Mouse (Mus musculus) forebrain, embryonic 16.5 days (tissue): Measurements from ENCODE around the gene Ceacam15. TPM values are rescaled to one million over a fixed set of nuclear protein-coding genes. Genes with fewer than 3 reads are reported as not detected.
A peak's percentile ranks its signal among the peaks of the same experiment; 100 is the strongest.
"Not testable (repeated sequence)": the region's sequence is repeated elsewhere in the genome, so short reads cannot be mapped to it uniquely, and the experiment has no call there.

Experiments
- ATAC-seq: fragments of 200-750 bp; cut with Nextera tagmentation; 2 replicates; pipeline ENCODE4 v1.8.0; 2017; ENCODE audit warnings: mild to moderate bottlenecking, moderate library complexity
- H3K27ac ChIP-seq: fragments of 300-500 bp; sonication (generic); 2 replicates; pipeline ENCODE4 v1.5.1; 2014; ENCODE audit warnings: low read length, control low read depth
- H3K27me3 ChIP-seq: fragments of 300-500 bp; sonication (generic); replicated peaks from 2 replicates; pipeline ENCODE4 v1.6.1; 2014; ENCODE audit warnings: low read length; ENCODE audit not compliant: control insufficient read depth, insufficient read depth
- H3K36me3 ChIP-seq: fragments of 300-500 bp; sonication (generic); 2 replicates; pipeline ENCODE4 v1.6.1; 2014; ENCODE audit not compliant: control insufficient read depth, insufficient read depth
- H3K4me1 ChIP-seq: fragments of 300-500 bp; sonication (generic); replicated peaks from 2 replicates; pipeline ENCODE4 v1.6.1; 2014; ENCODE audit warnings: low read length; ENCODE audit not compliant: control insufficient read depth, insufficient read depth
- H3K4me2 ChIP-seq: fragments of 300-500 bp; sonication (generic); 2 replicates; pipeline ENCODE4 v1.6.1; 2014; ENCODE audit warnings: mild to moderate bottlenecking, low read length, control low read depth
- H3K4me3 ChIP-seq: fragments of 300-500 bp; sonication (generic); replicated peaks from 2 replicates; pipeline ENCODE4 v1.5.1; 2014; ENCODE audit warnings: mild to moderate bottlenecking, low read length, control low read depth
- H3K9ac ChIP-seq: fragments of 300-500 bp; sonication (generic); replicated peaks from 2 replicates; pipeline ENCODE4 v1.6.1; 2014; ENCODE audit warnings: low read depth, low read length, control low read depth
- H3K9me3 ChIP-seq: fragments of 300-500 bp; sonication (generic); 2 replicates; pipeline ENCODE4 v1.6.1; 2016; ENCODE audit warnings: low read length; ENCODE audit not compliant: control insufficient read depth
- WGBS: fragments of 180-500 bp; shearing (Covaris S2); extraction: QIAGEN DNeasy Blood & Tissue Kit; methylation state at CpG from one replicate; pipeline ENCODE4 v1.1.7; 2014; 5-methylcytosine and 5-hydroxymethylcytosine counted together
- polyA plus RNA-seq: library from polyadenylated mRNA; unstranded; fragments of >200 nt; fragmentation: Nextera tagmentation; extraction: Ambion mirVana; gene quantifications from 2 replicates; pipeline ENCODE4 v1.2.1, GENCODE M21; 2015

Gene Ceacam15
- polyA plus RNA-seq, 1 experiment from 2014 or later = not detected

GRCm38 (mm10) chr7:16699042-16699441 lies 23.5 kb upstream of the Ceacam15 start:
- H3K4me2 ChIP-seq = no peak overlapping the region
- H3K4me1 ChIP-seq = no peaks in the 10 kb centered on the region
- no peak for ATAC-seq
- no peak overlapping the region for H3K27ac ChIP-seq
- no peaks in the 10 kb centered on the region for H3K36me3 ChIP-seq
- 34% methylated on average over 2 of the region's 2 CpGs for WGBS
- no peak overlapping the region for H3K4me3 ChIP-seq
- H3K9me3 ChIP-seq = no peaks in the 10 kb centered on the region
- H3K27me3 ChIP-seq = no peaks in the 10 kb centered on the region
- no peak overlapping the region for H3K9ac ChIP-seq

DNA sequence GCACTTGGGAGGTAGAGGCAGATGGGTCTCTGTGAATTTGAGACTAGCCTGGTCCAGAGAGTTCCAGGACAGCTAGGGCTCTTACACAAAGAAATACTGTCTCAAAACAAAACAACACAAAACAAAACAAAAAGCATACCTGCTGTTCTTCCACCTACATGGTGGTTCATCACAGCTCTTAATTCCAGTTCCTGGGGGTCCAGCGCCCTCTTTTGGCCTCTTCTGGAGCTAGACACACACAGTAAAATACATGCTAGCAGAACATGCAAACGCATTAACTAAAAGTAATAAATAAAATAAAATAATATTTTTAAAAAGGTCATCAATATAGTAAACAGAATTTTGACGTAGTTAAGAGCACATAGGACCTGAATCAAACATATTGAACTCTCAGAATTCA lies 19.5 kb upstream of the Ceacam15 start:
- Histone ChIP-seq H3K9ac (no peak overlapping the region), H3K4me1 (no peaks in the 10 kb centered on the region), H3K27ac (no peak overlapping the region), H3K27me3 (no peaks in the 10 kb centered on the region), H3K36me3 (no peaks in the 10 kb centered on the region), H3K4me2 (no peak overlapping the region), H3K9me3 (no peaks in the 10 kb centered on the region), H3K4me3 (no peak overlapping the region)
- no peak for ATAC-seq
- WGBS = 35% methylated on average over 3 of the region's 3 CpGs

DNA sequence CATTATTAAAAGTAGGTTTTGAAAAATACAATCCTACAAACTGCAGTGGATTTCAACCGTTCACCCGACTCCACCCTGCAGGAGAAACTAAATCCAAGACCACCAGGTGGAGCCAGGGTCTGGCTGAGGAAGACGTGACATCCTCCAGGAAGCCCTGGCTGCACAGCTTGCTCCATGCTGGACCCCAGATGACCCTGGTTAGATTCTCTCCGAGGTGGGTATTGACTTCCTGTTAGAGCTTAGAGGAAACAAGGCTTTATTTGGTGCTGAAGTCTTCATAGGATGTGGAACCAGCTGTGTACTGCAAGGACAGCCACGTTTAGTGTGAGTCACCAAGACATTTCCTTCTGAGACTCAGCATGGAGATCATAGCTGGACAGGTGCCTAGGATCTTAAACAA lies 13.7 kb upstream of the Ceacam15 start:
- no peak overlapping the region for H3K27ac ChIP-seq
- H3K27me3 ChIP-seq = no peaks in the 10 kb centered on the region
- ATAC-seq = no peak
- no peak overlapping the region for H3K9ac ChIP-seq
- H3K4me2 ChIP-seq = no peak overlapping the region
- 73% methylated on average over 5 of the region's 5 CpGs for WGBS
- H3K4me1 ChIP-seq = no peaks in the 10 kb centered on the region
- no peak overlapping the region for H3K4me3 ChIP-seq
- H3K9me3 ChIP-seq = peaks cover 6% of the 10 kb centered on the region; the same call in 1 of the 2 replicates
- no peaks in the 10 kb centered on the region for H3K36me3 ChIP-seq

- not testable (repeated sequence) for H3K27ac ChIP-seq, H3K9me3 ChIP-seq, ATAC-seq, H3K4me3 ChIP-seq, H3K9ac ChIP-seq, H3K27me3 ChIP-seq, H3K4me1 ChIP-seq, H3K36me3 ChIP-seq, H3K4me2 ChIP-seq
- WGBS = 38% methylated on average over 3 of the region's 3 CpGs
Observed at GRCm38 (mm10) chr7:16680194-16680593, 4.7 kb upstream of the Ceacam15 start.

GRCm38 (mm10) chr7:16674699-16675098 lies 806 bp downstream of the Ceacam15 start:
- not testable (repeated sequence) for ATAC-seq, H3K4me2 ChIP-seq, H3K27ac ChIP-seq, H3K4me3 ChIP-seq, H3K9me3 ChIP-seq, H3K27me3 ChIP-seq, H3K4me1 ChIP-seq, H3K36me3 ChIP-seq, H3K9ac ChIP-seq
- WGBS = 40% methylated on average over 5 of the region's 5 CpGs

DNA sequence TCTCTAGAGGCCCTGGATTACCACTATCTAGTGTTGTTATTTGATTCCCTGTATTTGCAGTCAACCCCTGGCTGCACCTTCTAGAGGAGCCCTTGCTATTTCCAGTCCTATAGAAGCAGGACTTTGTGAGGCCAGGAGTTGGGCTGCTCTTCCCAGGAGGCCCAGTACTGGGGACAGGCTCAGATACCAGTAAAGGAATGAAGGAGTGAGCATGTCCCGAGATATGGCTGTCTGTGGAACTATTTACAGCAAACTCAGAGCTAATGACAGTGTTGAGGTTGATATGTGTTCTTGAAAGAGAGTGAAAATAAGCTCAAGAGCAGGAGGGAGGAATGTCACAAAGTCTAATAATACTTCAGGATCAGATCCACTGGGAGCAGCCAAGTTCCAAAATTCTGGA lies 1.7 kb downstream of the Ceacam15 start:
- 69% methylated on average over 1 of the region's 1 CpGs for WGBS

DNA sequence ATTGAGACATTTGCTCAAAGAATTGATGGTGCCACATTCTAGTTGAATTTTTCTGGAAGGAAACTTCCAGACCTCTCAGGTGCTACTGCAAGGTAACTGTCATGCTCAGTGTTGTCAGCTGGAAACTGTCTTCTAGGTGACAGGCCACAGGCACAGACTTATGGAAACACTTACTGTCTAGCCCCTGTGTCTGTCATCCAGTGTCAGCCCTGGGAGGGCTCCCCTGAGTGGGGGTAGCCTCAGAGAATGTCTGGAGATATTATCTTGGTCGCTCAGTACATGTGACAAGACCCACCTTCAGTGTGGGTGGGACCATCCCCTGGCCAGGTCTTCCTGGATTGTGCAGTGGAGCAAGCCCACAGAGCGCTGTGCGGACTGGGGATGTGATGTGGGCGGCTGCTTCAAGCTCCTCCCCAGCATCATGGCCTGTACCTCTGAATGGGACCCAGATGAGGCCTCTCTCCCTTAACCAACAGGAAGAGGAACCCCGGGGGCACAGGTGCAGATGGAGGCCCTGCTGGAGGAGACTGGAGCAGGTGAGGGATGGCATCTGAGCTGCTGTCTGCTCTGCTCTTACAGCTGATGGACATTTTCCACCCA lies 7.1 kb downstream of the Ceacam15 start:
- H3K27me3 ChIP-seq, H3K9me3 ChIP-seq, H3K9ac ChIP-seq, H3K36me3 ChIP-seq, ATAC-seq, H3K4me1 ChIP-seq, H3K27ac ChIP-seq, H3K4me2 ChIP-seq, H3K4me3 ChIP-seq: not testable (repeated sequence)
- 73% methylated on average over 4 of the region's 5 CpGs for WGBS

More for the DNA sequence above, 1.7 kb downstream of the Ceacam15 start:
- no peak for ATAC-seq
- Histone ChIP-seq H3K36me3 (no peaks in the 10 kb centered on the region), H3K27me3 (no peaks in the 10 kb centered on the region), H3K4me2 (no peak overlapping the region), H3K4me1 (no peaks in the 10 kb centered on the region), H3K9ac (no peak overlapping the region), H3K9me3 (no peaks in the 10 kb centered on the region), H3K4me3 (no peak overlapping the region), H3K27ac (no peak overlapping the region)

DNA sequence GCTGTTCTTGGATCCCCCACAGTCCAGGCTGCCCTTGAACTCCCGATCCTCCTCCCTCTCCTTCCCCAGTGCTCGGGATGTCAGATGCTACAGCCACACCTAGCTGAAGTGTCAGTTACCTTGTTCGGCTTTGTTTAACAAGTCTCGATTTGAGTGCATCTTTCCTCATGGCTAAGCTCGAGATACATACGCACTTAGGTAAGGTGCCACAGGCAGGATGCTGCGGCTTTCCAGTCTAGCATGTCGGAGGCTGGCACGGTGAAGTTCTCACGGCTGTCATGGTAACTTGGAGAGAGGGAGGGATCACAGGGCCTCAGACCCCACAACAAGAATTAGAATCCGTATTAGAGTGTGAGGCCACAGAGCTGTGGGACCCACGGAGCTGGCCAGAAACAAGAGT lies 31.2 kb downstream of the Ceacam15 start:
- H3K4me2 ChIP-seq = no peak overlapping the region
- 64% methylated on average over 12 of the region's 12 CpGs for WGBS
- peaks cover under 1% of the 10 kb centered on the region; the same call in 1 of the 2 replicates for H3K4me1 ChIP-seq
- no peak overlapping the region for H3K27ac ChIP-seq
- H3K27me3 ChIP-seq = no peaks in the 10 kb centered on the region
- ATAC-seq = no peak
- no peaks in the 10 kb centered on the region for H3K9me3 ChIP-seq
- H3K36me3 ChIP-seq = no peaks in the 10 kb centered on the region
- H3K9ac ChIP-seq = no peak overlapping the region
- no peak overlapping the region for H3K4me3 ChIP-seq

GRCm38 (mm10) chr7:16643106-16643505 lies 32.4 kb downstream of the Ceacam15 start:
- ATAC-seq, H3K9me3 ChIP-seq, H3K27me3 ChIP-seq, H3K36me3 ChIP-seq, H3K4me2 ChIP-seq, H3K4me3 ChIP-seq, H3K4me1 ChIP-seq, H3K9ac ChIP-seq, H3K27ac ChIP-seq: not testable (repeated sequence)
- 76% methylated on average over 3 of the region's 4 CpGs for WGBS

- Histone ChIP-seq H3K27me3 (no peaks in the 10 kb centered on the region), H3K4me1 (peaks cover 3% of the 10 kb centered on the region; the same call in 1 of the 2 replicates), H3K9ac (no peak overlapping the region), H3K4me2 (no peak overlapping the region), H3K4me3 (no peak overlapping the region), H3K27ac (no peak overlapping the region), H3K36me3 (no peaks in the 10 kb centered on the region), H3K9me3 (no peaks in the 10 kb centered on the region)
- 45% methylated on average over 3 of the region's 3 CpGs for WGBS
- ATAC-seq = 0 out of 2 replicates have a peak, but pooled peaks have one; percentile 38
Observed at GRCm38 (mm10) chr7:16639028-16639427, 36.5 kb downstream of the Ceacam15 start.
